Mouse (Mus musculus): ENCODE measurements around the gene Snupn.

DNA sequence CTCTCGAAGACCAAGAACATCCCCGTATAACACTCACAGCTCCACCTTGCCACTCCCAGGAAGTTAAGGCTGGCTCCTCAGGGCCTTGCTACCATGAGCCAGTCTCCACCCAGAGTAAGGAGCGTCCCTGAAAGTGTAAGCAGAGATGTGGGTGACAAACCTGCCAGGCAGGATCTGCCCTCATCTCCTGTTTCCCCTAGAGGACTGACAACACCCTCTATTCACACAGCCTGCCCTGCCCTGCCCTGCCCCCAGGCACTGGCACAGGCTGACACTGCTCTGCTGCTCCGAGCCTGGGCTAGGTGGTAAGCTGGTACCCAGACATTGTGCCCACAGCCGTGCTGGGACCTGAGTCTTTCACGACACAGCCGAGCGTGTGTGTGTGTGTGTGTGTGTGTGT, 49.5 kb upstream of the Snupn start:
- TF ChIP-seq CTCF (IDR thresholded peaks at IDR 0.05; ENCODE audit: low read depth, low read length), result no peak
- no peak for TF ChIP-seq POLR2A (IDR thresholded peaks at IDR 0.05; ENCODE audit: borderline replicate concordance, low read depth, low read length)

All from bone marrow macrophage, adult 2 months (primary cell).